In genomic region chr1:66880217-66880616, GRCm38 (mm10) we compare ENCODE assay signal across 31 mouse cellular contexts.
"Had no signal": no experiment of that assay in that cellular context is flagged by ENCODE, and none has a peak within 500 bp of the region (broad histone marks: within the 10 kb centered on the region; RNA-seq: fewer than 3 reads in every experiment).

No protein-coding gene starts in this region.

- H3K9me3 ChIP-seq: limb, embryonic 10.5 days; limb, embryonic 15.5 days; liver, embryonic 13.5 days; liver, embryonic 15.5 days; lung, embryonic 15.5 days; midbrain, embryonic 12.5 days; midbrain, embryonic 13.5 days; midbrain, embryonic 15.5 days had no signal

- ATAC-seq: liver, embryonic 12.5 days; liver, postnatal 0 days; lung, postnatal 0 days; midbrain, embryonic 13.5 days; midbrain, embryonic 15.5 days; midbrain, embryonic 16.5 days had no signal

- H3K9ac ChIP-seq: limb, embryonic 12.5 days; limb, embryonic 13.5 days; limb, embryonic 15.5 days; liver, embryonic 12.5 days; liver, embryonic 13.5 days; liver, embryonic 14.5 days; liver, embryonic 15.5 days; liver, postnatal 0 days; lung, embryonic 14.5 days; lung, embryonic 15.5 days; midbrain, embryonic 12.5 days; midbrain, embryonic 13.5 days; midbrain, embryonic 15.5 days had no signal

- H3K27me3 ChIP-seq: limb, embryonic 12.5 days; limb, embryonic 13.5 days; limb, embryonic 15.5 days; liver, embryonic 12.5 days; liver, embryonic 13.5 days; liver, embryonic 15.5 days; lung, embryonic 15.5 days; megakaryocyte, embryonic 14.5 days; midbrain, embryonic 12.5 days; midbrain, embryonic 13.5 days; midbrain, embryonic 15.5 days had no signal

- H3K4me2 ChIP-seq: limb, embryonic 12.5 days; limb, embryonic 13.5 days; limb, embryonic 15.5 days; liver, embryonic 11.5 days; liver, embryonic 12.5 days; liver, embryonic 13.5 days; liver, embryonic 15.5 days; lung, embryonic 14.5 days; lung, embryonic 15.5 days; midbrain, embryonic 11.5 days; midbrain, embryonic 12.5 days; midbrain, embryonic 13.5 days; midbrain, embryonic 15.5 days had no signal

- H3K4me3 ChIP-seq: limb, embryonic 10.5 days; limb, embryonic 12.5 days; limb, embryonic 13.5 days; limb, embryonic 15.5 days; liver, embryonic 12.5 days; liver, embryonic 13.5 days; liver, embryonic 15.5 days; lung, embryonic 15.5 days; megakaryocyte, embryonic 14.5 days; midbrain, embryonic 10.5 days; midbrain, embryonic 12.5 days; midbrain, embryonic 13.5 days; midbrain, embryonic 15.5 days; myocyte had no signal

- H3K27ac ChIP-seq: limb, embryonic 10.5 days; limb, embryonic 12.5 days; limb, embryonic 13.5 days; limb, embryonic 15.5 days; liver, embryonic 12.5 days; liver, embryonic 13.5 days; liver, embryonic 14.5 days; liver, embryonic 15.5 days; lung, embryonic 15.5 days; macrophage; midbrain, embryonic 10.5 days; midbrain, embryonic 12.5 days; midbrain, embryonic 13.5 days; midbrain, embryonic 15.5 days had no signal

- H3K36me3 ChIP-seq: limb, embryonic 10.5 days; limb, embryonic 12.5 days; limb, embryonic 13.5 days; limb, embryonic 15.5 days; liver, embryonic 12.5 days; liver, embryonic 13.5 days; liver, embryonic 15.5 days; lung, embryonic 15.5 days; midbrain, embryonic 10.5 days; midbrain, embryonic 12.5 days; midbrain, embryonic 13.5 days; midbrain, embryonic 15.5 days had no signal

- DNase-seq: left cerebral cortex, postnatal 4 days; liver; liver, embryonic 13.5 days; liver, postnatal 0 days; lung, adult 18-20 months; lung, adult 2 months; lung, embryonic 14.5 days; lung, postnatal 10 days; lung, postnatal 14 days; lung, postnatal 36 days; lung, postnatal 4 days; midbrain, embryonic 14.5 days had no signal

- H3K4me1 ChIP-seq: limb, embryonic 10.5 days; limb, embryonic 12.5 days; limb, embryonic 13.5 days; limb, embryonic 15.5 days; liver, embryonic 12.5 days; liver, embryonic 13.5 days; liver, embryonic 15.5 days; lung, embryonic 15.5 days; megakaryocyte, embryonic 14.5 days; midbrain, embryonic 10.5 days; midbrain, embryonic 12.5 days; midbrain, embryonic 13.5 days; midbrain, embryonic 15.5 days had no signal
